In genomic region chr4:93879351-93879872, GRCm38 (mm10) we compare ENCODE assay signal across 9 mouse cellular contexts.
A peak's percentile ranks its signal among the peaks of the same experiment; 100 is the strongest.
DNase-seq lines count a peak whose midpoint lies in the region; ATAC-seq and TF ChIP-seq lines count a peak whose summit lies in the region.
"Had no signal": no experiment of that assay in that cellular context is flagged by ENCODE, and none has a peak within 500 bp of the region (broad histone marks: within the 10 kb centered on the region; RNA-seq: fewer than 3 reads in every experiment).

No protein-coding gene starts in this region.

- H3K79me2 ChIP-seq in C2C12 (ENCODE audit: control insufficient read depth, insufficient read depth): no peaks in the 10 kb centered on the region

- no peaks in the 10 kb centered on the region for H3K79me3 ChIP-seq in C2C12 (ENCODE audit: low read depth)

- H3K4me2 ChIP-seq in hindbrain, embryonic 15.5 days: no peak overlapping the region
- H3K4me2 ChIP-seq in midbrain, postnatal 0 days (ENCODE audit: low read depth, low read length, poor library complexity, severe bottlenecking): no peak overlapping the region
- H3K4me2 ChIP-seq: heart, embryonic 13.5 days; limb, embryonic 12.5 days had no signal

- WGBS in hindbrain, embryonic 15.5 days: 55% methylated on average over 8 of the region's 8 CpGs
- 45% methylated on average over 8 of the region's 8 CpGs for WGBS in midbrain, postnatal 0 days

- H3ac ChIP-seq in C2C12 (ENCODE audit: control insufficient read depth, insufficient read length, low read depth): peak overlapping the region; percentile 18

- ATAC-seq in hindbrain, embryonic 15.5 days (ENCODE audit: low FRiP score, low read depth): peak; percentile 84
- ATAC-seq in midbrain, postnatal 0 days (ENCODE audit: low FRiP score): peak; percentile 63; the same call in 1 of the 2 replicates

- no peaks in the 10 kb centered on the region for H3K9me3 ChIP-seq in hindbrain, embryonic 15.5 days
- no peaks in the 10 kb centered on the region for H3K9me3 ChIP-seq in midbrain, postnatal 0 days (ENCODE audit: low read length)
- H3K9me3 ChIP-seq: heart, embryonic 13.5 days; limb, embryonic 12.5 days had no signal

- H3K4me1 ChIP-seq in hindbrain, embryonic 15.5 days (replicated peaks): peaks cover 7% of the 10 kb centered on the region; the same call in 1 of the 2 replicates
- H3K4me1 ChIP-seq in midbrain, postnatal 0 days (ENCODE audit: insufficient read depth, low read length): no peaks in the 10 kb centered on the region
- H3K4me1 ChIP-seq: heart, embryonic 13.5 days; limb, embryonic 12.5 days had no signal

- TF ChIP-seq CTCF in C2C12 (IDR thresholded peaks at IDR 0.05; ENCODE audit: control insufficient read depth, insufficient read depth, insufficient read length): no peak
- TF ChIP-seq CTCF in midbrain, postnatal 0 days (IDR thresholded peaks at IDR 0.05): no peak

- H3K36me3 ChIP-seq in C2C12 (ENCODE audit: control insufficient read depth, insufficient read depth): no peaks in the 10 kb centered on the region
- H3K36me3 ChIP-seq in hindbrain, embryonic 15.5 days: no peaks in the 10 kb centered on the region
- no peaks in the 10 kb centered on the region for H3K36me3 ChIP-seq in midbrain, postnatal 0 days (ENCODE audit: insufficient read depth, low read length)
- H3K36me3 ChIP-seq: heart, embryonic 13.5 days; limb, embryonic 12.5 days had no signal

- H3K9ac ChIP-seq in hindbrain, embryonic 15.5 days: no peak overlapping the region
- H3K9ac ChIP-seq in midbrain, postnatal 0 days (replicated peaks; ENCODE audit: low read length, poor library complexity, severe bottlenecking): no peak overlapping the region
- H3K9ac ChIP-seq: heart, embryonic 13.5 days; limb, embryonic 12.5 days had no signal

- DNase-seq in adrenal gland, postnatal 10 days: peak; percentile 42
- DNase-seq in midbrain, postnatal 0 days (ENCODE audit: low spot score): peak; percentile 52
- no peak for DNase-seq in gastrocnemius, postnatal 4 days (ENCODE audit: low spot score in 2 of 2)
- no peak for DNase-seq in heart, adult 9 months (ENCODE audit: low spot score in 2 of 2)
- DNase-seq in gastrocnemius, postnatal 25 days: no peak

- H3K27me3 ChIP-seq in C2C12 (ENCODE audit: control insufficient read depth, insufficient read depth, insufficient read length): no peaks in the 10 kb centered on the region
- no peaks in the 10 kb centered on the region for H3K27me3 ChIP-seq in hindbrain, embryonic 15.5 days
- H3K27me3 ChIP-seq in midbrain, postnatal 0 days (ENCODE audit: insufficient read depth, low read length): no peaks in the 10 kb centered on the region
- H3K27me3 ChIP-seq: heart, embryonic 13.5 days; limb, embryonic 12.5 days had no signal

- peak overlapping the region; percentile 68 for H3K27ac ChIP-seq in hindbrain, embryonic 15.5 days (replicated peaks)
- no peak overlapping the region for H3K27ac ChIP-seq in midbrain, postnatal 0 days (ENCODE audit: low read depth, low read length)
- H3K27ac ChIP-seq: heart, embryonic 13.5 days; limb, embryonic 12.5 days had no signal

- no peak overlapping the region for H3K4me3 ChIP-seq in C2C12 (ENCODE audit: insufficient read depth, poor library complexity, severe bottlenecking)
- H3K4me3 ChIP-seq in hindbrain, embryonic 15.5 days: no peak overlapping the region
- H3K4me3 ChIP-seq in midbrain, postnatal 0 days (ENCODE audit: low read depth, low read length): no peak overlapping the region
- H3K4me3 ChIP-seq: heart, embryonic 13.5 days; limb, embryonic 12.5 days had no signal

TF ChIP-seq in C2C12, 6 proteins besides CTCF, POLR2A, EP300 and RAD21:
- TF ChIP-seq CEBPB (IDR thresholded peaks at IDR 0.05; ENCODE audit: low read depth): no peak
- TF ChIP-seq MAX (IDR thresholded peaks at IDR 0.05): peak; percentile 74
- TF ChIP-seq MYOG (IDR thresholded peaks at IDR 0.05; ENCODE audit: control insufficient read depth, extremely low read depth, insufficient read length): no peak
- TF ChIP-seq USF1 (IDR thresholded peaks at IDR 0.05; ENCODE audit: low read depth): no peak
- peak; percentile 58 for TF ChIP-seq FOSL1 (IDR thresholded peaks at IDR 0.05; ENCODE audit: insufficient read depth, low read length, poor library complexity, severe bottlenecking)
- TF ChIP-seq MYOD1 (IDR thresholded peaks at IDR 0.05; ENCODE audit: control insufficient read depth, insufficient read length, low read depth): peak; percentile 69
TF ChIP-seq in C2C12: peak in this region for 3.

Comparison
In these comparisons a context has a peak if more than half of its experiments do, and no peak if none do; other contexts are left out.
1. DNase-seq: peak in adrenal gland, postnatal 10 days (single experiment) and midbrain, postnatal 0 days (single experiment); none in gastrocnemius, postnatal 4 days (0 of 2), heart, adult 9 months (0 of 2) and gastrocnemius, postnatal 25 days (single experiment).